Mouse (Mus musculus) T-helper 17 cell (primary cell): ENCODE measurements around the gene Myl7.

ENCODE experiments used
- in situ Hi-C, 2 experiments: fragments of 300-600 bp; cut with MboI, MseI; formaldehyde crosslinking; loops; 1 replicate in 1 of 2; 2 replicates in 1 of 2; pipeline ENCODE4 v1.15.1; 2025; ENCODE audit warnings: high pct_unique_total_duplicates in 2 of 2

Myl7 gene

DNA sequence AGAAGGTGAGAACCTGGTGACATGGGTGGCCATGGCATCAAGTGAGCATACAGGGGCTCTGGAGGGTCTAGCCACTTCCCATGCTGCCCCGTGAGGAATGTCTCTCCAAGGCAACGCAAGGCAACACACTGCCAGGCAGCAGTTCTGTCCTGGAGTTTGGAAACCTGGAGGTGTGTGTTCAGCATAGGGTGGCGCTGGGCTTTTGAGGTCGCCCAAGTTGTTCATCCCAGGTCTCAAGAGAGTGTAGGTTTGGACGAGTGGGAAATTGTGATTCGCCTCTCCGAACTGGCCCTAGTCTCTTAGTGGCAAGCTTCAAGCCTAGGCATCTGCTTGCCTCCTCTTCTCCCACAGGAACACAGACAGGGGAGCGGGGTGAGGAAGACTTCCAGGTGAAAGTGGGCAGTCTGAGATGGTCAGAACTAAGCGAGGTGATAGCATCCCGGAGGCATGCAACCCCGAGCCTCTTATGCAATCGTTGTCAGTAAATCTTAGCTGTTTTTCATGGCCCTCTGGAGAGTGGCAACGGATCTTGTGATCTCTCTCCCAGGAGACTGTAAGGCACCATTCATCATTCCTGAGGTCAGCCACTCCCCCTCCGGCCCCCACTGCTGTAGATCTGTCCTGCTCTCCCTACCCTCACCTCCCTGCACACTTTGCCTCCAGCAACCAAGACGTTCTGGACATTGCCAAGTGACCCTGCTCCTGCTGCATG is 36.0 kb downstream of the Myl7 start:
- in situ Hi-C loops, result no loop called here

DNA sequence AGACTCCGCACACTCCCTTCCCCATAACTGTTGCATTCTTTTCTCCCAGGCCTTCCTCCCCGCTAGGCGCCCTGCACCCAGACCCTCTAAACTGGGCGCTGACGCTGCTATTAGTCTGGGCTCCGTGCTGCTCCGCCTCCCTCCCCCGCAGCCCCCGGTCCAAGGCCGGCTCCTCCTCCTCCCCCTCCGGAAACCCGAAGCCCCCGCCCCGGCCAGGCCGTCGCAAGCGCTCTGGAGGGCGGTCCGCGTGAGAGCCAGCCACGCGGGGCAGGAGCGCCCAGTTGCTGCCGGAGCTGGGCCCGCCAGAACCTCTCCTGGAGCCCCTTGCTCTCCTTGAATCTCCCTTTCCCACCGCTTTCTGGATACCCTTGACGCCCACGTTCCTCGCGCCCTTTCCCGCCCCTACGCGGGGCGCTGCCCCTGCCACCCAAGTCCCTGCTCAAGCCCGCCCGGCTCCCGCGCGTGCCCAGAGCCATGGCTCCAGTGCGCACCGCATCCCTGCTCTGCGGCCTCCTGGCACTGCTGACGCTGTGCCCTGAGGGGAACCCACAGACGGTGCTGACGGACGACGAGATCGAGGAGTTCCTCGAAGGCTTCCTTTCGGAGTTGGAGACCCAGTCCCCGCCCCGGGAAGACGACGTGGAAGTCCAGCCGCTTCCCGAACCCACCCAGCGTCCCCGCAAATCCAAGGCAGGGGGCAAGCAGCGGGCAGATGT is 36.7 kb downstream of the Myl7 start, which contains the start of gene Aebp1:
Aebp1 (plus strand) TSS at position 270 of the 716 bp plus-strand sequence.
- in situ Hi-C loops, result no loop called here

DNA sequence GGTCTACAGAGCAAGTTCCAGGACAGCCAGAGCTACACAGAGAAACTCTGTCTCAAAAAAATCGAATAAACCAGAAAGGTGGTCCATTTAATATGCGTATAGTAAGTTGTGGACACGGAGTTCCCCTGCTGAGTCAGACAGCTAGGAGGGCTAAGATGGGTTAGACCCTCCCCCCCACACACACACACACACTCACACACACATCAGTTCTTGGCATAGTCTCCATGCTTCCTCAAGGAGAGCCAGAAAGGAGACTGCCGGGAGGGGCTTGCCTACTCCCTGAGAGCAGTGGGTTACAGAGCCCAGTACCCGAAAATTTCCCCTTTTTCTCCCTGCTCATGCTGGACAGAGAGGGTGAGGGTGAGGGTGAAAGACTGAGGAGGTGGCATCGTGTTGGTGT is 37.9 kb downstream of the Myl7 start:
- in situ Hi-C loops, result no loop called here

- in situ Hi-C loops, result loop anchor here in 1 of 2 experiments (5.0 kb wide), 1 partner anchor 63 kb away; no protein-coding TSS in a partner anchor
These were observed 38.6 kb downstream of the Myl7 start for GRCm38 (mm10) chr11:5859883-5860550.

DNA sequence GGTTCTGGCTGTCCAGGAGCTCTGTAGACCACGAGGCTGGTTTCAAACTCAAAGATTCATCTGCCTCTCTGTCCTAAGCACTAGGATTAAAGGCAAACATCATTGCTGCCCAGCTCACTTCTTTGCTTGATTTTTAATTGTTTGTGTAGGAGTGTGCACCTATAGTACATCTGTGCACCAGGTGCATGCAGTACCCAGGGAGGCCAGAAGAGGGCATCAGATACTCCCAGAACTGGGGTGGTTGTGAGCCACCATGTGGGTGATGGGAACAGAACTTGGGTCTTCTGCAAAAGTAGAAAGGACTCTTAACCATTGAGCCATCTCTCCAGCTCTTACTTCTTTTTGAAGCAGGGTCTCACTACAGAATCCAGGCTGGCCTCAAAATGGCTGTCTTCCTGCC is 39.9 kb downstream of the Myl7 start:
- in situ Hi-C loops, result loop anchor here in 1 of 2 experiments (5.0 kb wide), 1 partner anchor 61 kb away; no protein-coding TSS in a partner anchor

DNA sequence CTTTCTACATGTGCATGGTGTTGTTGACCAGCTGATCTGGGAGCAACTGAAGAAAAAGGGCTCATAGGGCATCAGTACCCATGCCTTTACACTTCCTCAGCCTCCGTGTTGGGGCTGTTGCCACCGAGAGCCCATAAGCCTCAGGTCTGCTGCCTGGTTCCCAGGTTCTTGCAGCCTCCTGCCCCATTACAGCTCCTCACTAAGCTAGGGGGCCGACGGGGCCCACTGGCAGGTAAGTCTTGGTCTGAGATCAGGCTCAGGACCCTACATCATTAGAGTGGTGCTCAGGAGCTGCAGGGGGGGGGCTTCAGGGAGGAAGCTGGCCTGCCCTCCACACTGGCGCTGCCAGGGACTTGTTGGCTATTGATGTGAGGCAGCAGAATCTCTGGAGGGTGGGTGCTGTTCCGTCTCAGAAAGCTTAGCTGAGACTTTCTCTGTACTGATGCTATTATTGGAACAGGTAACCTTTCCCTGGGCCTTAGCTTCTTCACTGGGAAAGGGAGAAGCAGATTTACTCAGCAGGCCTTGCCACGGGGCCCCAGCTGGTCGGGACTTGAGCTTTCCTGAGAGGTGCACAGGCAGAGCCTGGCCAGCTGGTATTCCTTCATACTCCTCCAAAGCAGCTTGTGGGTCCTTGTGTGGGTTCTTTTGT is 42.0 kb downstream of the Myl7 start:
- in situ Hi-C loops, result loop anchor here in 1 of 2 experiments (5.0 kb wide), 1 partner anchor 59 kb away; no protein-coding TSS in a partner anchor

- in situ Hi-C loops, result loop anchor here in 1 of 2 experiments (5.0 kb wide), 1 partner anchor 59 kb away; no protein-coding TSS in a partner anchor
These were observed 42.7 kb downstream of the Myl7 start for GRCm38 (mm10) chr11:5855902-5856301.

DNA sequence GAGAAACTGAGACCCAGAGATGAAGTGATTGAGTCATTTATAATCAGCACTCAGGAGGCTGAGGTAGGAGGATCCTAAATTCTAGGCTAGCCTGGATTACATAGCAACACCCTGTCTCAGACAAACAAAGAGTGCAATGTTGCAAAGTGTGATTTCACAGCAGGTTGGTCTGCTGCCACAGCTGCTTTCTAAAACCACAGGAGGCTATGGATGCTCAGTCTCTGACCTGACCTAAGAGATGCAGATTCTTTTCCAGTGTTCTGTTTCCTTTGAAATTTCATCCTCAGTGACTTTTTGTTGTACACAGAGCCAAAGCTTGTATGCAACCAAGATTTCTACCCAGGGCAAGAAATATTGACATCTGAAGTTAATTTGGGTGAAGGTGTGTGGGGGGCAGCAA is 43.1 kb downstream of the Myl7 start:
- in situ Hi-C loops, result loop anchor here in 1 of 2 experiments (5.0 kb wide), 1 partner anchor 58 kb away; no protein-coding TSS in a partner anchor

GRCm38 (mm10) chr11:5852314-5852713 is 46.3 kb downstream of the Myl7 start:
- in situ Hi-C loops, result no loop called here

DNA sequence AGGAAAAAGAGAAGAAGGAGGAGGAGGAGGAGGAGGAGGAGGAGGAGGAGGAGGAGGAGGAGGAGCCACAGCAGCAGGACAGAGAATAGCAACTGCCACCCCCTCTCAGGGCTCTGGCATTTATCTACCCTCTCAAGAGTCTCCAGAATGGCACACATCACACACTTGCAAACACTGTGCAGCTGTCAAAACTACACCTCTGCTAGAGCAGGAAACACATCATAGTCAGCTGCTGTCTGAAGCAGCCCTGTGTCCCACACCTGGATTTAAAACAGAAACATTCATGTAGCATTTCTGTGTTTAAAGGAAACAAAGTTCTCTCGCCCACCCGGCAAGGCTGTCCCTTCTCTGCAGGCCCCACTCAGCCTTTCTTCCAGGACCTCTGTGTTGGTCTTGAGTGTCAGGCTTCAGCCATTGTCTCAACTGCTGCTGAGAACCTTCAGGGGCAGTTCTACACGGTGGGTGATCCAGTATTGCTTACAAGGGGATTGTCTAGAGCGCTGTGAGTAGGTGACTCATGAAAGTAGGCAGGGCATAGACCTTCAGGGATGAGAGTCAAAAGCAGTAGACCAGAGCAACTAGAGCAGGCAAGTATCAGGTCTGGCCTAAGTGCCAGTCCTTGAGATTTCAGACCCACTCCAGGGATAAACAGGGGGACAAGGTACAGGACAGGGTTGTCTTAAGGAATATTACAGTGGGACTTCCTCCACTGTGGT is 47.4 kb downstream of the Myl7 start:
- in situ Hi-C loops, result no loop called here

- in situ Hi-C loops, result no loop called here
These were observed 48.1 kb downstream of the Myl7 start for GRCm38 (mm10) chr11:5850452-5850851.

DNA sequence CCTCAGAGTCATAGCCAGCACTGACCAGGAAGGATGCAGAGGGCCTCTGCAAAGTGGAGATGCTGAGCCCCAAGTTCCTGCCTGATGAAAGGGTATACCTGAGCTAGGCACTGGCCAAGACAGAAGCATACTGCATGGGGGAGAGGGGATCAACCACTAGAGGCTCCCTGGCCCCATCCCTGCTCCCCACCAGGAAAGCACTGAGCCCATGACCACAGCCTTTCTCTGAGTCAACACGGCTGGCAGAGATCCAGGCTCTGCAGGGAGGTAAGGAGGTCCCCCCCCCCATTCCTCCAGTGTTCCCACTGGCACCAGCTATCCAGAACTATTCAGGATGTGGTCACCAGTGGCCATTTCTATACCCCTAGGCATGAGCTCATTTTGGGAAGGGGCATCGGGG is 49.3 kb downstream of the Myl7 start:
- in situ Hi-C loops, result no loop called here

DNA sequence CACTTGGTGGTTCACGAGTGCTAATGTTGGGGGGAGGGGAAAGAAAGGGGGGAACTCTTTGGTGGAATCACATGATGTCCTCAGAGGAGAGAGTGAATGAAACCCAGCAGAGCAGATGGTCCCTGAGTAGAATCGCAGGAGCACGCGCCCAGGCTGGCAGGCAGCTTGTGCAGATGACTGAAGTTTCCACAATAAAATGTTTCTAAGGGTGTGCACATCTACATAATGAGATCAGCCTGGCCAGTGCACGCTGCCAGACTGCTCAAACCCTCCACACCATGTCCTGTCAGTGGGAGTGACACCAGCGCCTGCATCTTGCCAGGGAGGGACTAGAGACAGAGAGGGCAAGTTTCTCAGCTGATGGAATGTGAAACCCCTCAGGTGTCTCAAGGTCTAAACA is 49.8 kb downstream of the Myl7 start:
- in situ Hi-C loops, result no loop called here

GRCm38 (mm10) chr11:5846639-5847345 is 51.8 kb downstream of the Myl7 start:
- in situ Hi-C loops, result no loop called here
